Mouse (Mus musculus): ENCODE data around the gene Ptgr1.

Ptgr1 gene

DNA sequence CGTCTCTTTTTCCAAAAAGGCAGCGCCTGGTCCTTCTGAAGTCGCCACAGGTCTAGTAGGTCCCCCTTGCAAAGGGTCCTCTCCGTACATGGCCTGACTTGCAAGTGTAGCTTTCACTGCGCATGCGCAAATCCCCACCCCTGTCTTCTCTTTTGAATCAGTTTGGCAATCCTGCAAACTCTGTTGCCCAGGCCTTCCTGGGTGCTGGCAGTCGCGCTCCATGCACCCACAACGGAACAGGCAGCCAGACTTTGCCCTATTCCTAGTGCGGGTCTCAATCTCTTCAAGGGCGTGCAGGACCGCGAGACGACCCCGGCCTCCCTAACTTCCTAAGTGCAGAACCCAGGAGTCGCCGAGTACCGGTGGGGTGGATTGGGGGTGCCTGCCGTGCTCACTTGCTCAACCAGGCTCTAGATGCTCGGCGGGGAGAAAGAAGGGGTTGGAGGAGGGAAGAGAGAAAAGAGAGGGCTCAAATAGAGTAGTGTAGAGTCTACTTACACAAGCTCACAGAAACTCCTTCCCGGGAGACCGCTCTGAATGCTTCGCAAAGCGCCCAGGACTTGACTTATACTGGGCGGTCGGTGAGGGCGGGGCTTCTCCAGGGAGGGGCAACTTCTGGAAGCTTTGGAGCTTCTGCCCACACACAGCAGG is at the start of gene Ptgr1:
Gene Ptgr1, minus strand, starts transcription at position 580 of the 651 bp plus-strand sequence.
- DNase-seq (ENCODE audit: low read depth), result peak; percentile 44

- DNase-seq (ENCODE audit: low read depth), result no peak
Measured at GRCm38 (mm10) chr4:59035786-59036350, 48.9 kb upstream of the Ptgr1 start.

GRCm38 (mm10) chr4:59034918-59035785 is 48.2 kb upstream of the Ptgr1 start, which contains the start of gene Gng10:
TSS of gene Gng10 (plus strand) at chr4:59035088.
- DNase-seq (ENCODE audit: low read depth), result no peak

GRCm38 (mm10) chr4:59034325-59034917 is 47.5 kb upstream of the Ptgr1 start:
- no peak for DNase-seq (ENCODE audit: low read depth)

- DNase-seq (ENCODE audit: low read depth), result no peak
Measured at GRCm38 (mm10) chr4:59016922-59017321, 30.0 kb upstream of the Ptgr1 start.

- no peak for DNase-seq (ENCODE audit: low read depth)
Measured at GRCm38 (mm10) chr4:59015181-59015580, 28.3 kb upstream of the Ptgr1 start.

DNA sequence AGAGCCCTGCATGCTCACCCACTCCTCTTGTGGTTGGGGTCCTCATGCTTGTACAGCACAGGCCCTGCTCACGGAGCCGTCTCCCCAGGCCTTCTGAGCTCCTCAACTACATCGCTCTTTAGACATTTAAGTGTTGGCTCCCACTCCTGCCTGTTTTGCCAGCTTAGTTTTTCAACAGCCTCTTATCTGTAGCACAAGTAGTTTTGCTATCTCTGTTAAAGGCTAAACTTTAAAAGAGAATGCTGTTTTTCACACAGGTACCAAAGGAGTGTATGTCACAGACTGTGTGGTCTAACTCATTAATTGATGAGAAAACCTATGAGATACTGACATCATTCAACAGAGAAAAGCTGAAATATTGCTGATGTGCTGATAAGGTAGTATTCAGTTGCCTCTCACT is 24.5 kb upstream of the Ptgr1 start:
- no peak for DNase-seq (ENCODE audit: low read depth)

DNA sequence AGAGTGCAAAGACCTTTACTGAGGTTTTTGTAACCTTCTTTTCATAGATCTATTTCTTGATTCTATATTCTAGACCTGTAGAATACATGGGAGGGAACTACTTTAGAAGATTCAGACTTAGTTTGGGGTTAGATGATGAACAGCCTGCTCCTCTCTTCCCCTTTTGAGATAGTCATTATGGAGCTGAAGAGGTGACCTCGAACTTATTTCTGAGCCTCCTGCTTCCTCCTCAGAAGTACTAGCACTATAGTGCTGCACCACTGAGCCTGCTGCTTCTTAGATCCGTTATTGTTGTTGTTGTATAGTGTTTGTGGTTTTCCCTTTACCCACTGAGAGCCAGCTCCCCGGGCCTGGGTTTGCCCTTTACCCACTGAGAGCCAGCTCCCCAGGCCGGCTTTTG is 22.8 kb upstream of the Ptgr1 start:
- DNase-seq (ENCODE audit: low read depth), result no peak

DNA sequence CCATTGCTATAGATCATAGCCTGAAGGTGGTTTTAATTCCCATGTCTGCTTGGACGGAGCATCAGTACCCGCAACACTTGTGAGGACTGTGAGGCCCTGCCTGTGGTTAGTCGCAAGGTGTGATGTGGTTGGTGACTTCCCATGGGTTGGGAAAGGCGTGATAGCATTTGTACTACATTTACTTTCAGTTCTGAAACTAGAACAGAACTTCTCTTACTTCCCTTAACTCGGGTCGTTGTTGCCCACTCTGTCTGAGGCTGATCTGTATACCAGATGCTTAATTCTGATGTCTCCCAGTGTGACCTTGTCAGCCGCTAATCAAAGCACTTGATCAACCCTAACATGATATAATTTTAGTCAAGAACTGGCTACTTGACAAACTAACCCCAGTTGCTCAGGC is 22.3 kb upstream of the Ptgr1 start:
- DNase-seq (ENCODE audit: low read depth), result no peak

GRCm38 (mm10) chr4:59007974-59008373 is 21.1 kb upstream of the Ptgr1 start:
- DNase-seq (ENCODE audit: low read depth), result no peak

GRCm38 (mm10) chr4:59007016-59007415 is 20.1 kb upstream of the Ptgr1 start:
- peak; percentile 54 for DNase-seq (ENCODE audit: low read depth)

DNA sequence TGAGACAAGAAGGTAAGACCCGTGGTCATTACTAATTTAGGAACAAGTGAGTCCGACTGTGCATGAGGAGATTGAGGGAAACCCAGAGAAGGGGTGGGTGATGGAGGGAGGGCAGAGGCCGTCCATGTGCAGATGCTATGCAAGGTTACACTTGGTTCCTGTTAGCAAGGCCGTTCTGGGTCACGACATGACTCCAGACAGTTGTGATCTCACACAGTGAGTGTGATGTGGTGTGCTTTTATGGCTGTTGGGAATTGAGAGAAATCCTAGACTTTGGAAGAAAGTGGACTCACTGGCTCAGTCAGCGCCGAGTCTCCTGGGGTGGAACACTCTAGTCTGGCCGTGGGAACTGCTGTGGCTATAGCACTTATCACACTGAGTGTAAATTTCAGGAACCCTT is 19.3 kb upstream of the Ptgr1 start:
- no peak for DNase-seq (ENCODE audit: low read depth)

DNA sequence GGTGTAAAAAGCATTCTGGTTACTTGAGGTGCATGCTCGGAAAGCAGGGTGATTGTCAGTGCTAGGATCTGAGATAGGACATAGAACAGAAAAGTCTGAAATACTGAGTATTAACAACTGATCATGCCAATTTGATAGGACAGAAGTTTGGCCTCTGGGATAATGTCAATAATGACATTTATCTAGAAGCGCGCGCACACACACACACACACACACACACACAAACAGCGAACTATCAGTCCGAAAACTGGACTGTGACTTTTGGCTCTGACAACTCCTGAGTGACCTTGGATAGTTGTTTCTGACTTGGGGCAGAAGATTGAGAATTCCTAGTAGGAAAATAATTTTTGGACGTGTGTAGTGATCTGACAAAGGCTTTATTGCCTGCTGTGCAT is 16.9 kb upstream of the Ptgr1 start:
- no peak for DNase-seq (ENCODE audit: low read depth)

DNA sequence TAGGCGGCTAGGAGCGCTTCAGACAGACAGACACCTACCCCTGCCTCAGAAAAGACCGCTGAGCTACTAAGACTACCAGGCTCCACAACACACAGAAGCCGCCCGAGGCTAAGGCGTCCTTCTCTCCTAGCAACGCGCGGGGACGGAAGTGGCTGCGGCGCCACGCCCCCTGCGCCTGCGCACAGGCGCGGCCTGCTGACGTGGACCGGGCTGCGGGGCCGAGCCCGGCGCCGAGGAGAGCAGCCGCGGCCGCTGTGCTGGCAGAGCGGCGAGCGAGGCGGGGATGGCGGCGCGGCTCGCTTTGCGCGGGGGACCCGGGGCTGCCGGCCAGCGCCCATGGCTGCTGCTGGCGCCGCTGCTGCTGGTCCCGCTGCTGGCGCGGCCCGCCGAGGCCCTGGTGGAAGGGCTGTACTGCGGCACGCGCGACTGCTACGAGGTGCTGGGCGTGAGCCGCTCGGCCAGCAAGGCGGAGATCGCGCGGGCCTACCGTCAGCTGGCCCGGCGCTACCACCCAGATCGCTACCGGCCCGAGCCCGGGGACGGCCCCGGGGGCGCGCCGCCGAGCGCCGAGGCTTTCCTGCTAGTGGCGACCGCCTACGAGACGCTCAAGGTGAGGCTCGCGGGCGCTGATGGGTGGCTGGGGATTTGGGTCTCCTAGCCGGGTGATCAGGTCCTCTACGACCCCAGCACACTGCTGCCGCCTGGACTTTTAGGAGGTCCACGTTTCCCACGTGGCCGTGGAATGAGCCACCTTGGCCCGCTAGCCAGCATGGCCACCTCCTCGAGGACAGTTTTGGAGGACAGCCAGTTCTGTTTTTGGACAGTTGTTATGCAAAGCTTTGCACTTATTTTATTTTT is 16.3 kb upstream of the Ptgr1 start, which contains the start of gene Gm20503:
Gene Gm20503, plus strand, starts transcription at position 263 of the 858 bp plus-strand sequence.
- DNase-seq (ENCODE audit: low read depth), result peak; percentile 63

GRCm38 (mm10) chr4:59000614-59001013 is 13.7 kb upstream of the Ptgr1 start:
- no peak for DNase-seq (ENCODE audit: low read depth)

- peak; percentile 44 for DNase-seq (ENCODE audit: low read depth)
Measured at GRCm38 (mm10) chr4:58999686-59000085, 12.8 kb upstream of the Ptgr1 start.

GRCm38 (mm10) chr4:58998688-58999087 is 11.8 kb upstream of the Ptgr1 start:
- no peak for DNase-seq (ENCODE audit: low read depth)

DNA sequence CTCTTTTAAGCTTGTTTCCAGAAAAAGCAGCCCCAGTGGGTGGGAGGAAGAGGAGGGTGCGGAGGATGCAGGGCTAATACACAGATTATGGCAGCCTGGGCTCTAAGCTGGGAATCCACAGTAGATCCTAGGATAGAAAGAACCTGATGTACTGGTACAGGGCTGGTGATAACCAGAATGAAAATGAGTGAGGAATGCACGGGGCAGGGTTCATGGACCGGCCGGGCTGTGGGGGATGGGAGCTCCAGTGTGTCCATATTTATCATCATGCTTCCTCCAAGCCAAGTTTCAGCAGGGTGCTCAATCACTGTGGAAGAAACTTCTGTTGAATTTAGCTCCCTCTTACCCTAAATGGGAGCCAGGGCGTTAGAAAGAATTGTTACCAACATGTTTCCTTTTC is 10.2 kb upstream of the Ptgr1 start:
- no peak for DNase-seq (ENCODE audit: low read depth)

GRCm38 (mm10) chr4:58995251-58995693 is 8.4 kb upstream of the Ptgr1 start:
- no peak for DNase-seq (ENCODE audit: low read depth)

- no peak for DNase-seq (ENCODE audit: low read depth)
Measured at GRCm38 (mm10) chr4:58994762-58995161, 7.8 kb upstream of the Ptgr1 start, which contains the start of gene Dnajc25. TSS of gene Dnajc25 (plus strand) at chr4:58995062.

GRCm38 (mm10) chr4:58992195-58992594 is 5.3 kb upstream of the Ptgr1 start:
- no peak for DNase-seq (ENCODE audit: low read depth)
